Mouse (Mus musculus) testis, adult 2 months (tissue): ENCODE data around the gene Notch1.

Experiments used
- CTCF ChIP-seq: fragments of 200-500 bp; IDR thresholded peaks from 2 replicates; pipeline ENCODE4 v1.5.1; 2012; ENCODE audit warnings: low read depth, mild to moderate bottlenecking, inconsistent platforms, low read length, moderate library complexity; ENCODE audit not compliant: control insufficient read depth, insufficient read depth, insufficient replicate concordance
- POLR2A ChIP-seq: fragments of 200-500 bp; IDR thresholded peaks from 2 replicates; pipeline ENCODE4 v1.6.1; 2012; ENCODE audit warnings: low read depth, mild to moderate bottlenecking, inconsistent platforms, low read length, moderate library complexity; ENCODE audit not compliant: control insufficient read depth

DNA sequence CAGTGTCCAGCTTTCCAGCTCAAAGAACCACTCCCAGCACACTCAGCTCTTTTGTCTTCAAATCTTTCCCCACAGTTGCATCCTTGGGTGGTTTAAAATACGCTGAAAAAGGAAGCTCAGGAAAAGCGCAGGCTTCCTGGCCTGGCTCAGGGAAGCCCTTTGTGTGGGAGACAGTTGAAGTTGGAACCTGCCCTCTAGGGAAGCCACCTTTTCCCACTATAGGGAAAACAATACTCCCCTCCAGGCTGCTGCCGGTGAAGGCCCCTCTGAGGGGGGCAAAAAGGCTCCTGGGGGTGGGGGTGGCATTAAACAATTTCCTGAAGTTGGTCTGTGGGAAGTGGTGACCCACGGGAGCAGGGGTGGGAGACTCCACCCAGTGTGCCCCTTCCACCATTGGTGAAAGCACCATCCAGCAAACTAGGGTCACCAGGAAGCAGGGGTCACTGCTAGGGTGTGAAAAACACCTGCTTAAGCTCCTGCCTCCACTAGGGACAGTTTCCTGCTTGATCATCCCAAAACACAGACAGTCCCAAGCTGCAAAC lies 25.6 kb downstream of the Notch1 start:
- no peak for TF ChIP-seq CTCF
- no peak for TF ChIP-seq POLR2A
